Mouse (Mus musculus) liver (tissue): ENCODE results near the gene Hmcn1.
A peak's percentile ranks its signal among the peaks of the same experiment; 100 is the strongest.

Experiments
- DNase-seq: peaks from one replicate; pipeline ENCODE4 v3.0.0-alpha.2; 2020; ENCODE audit warnings: mixed read lengths

Hmcn1 gene

GRCm38 (mm10) chr1:150631035-150631855 is 362.0 kb downstream of the Hmcn1 start:
- DNase-seq = no peak

DNA sequence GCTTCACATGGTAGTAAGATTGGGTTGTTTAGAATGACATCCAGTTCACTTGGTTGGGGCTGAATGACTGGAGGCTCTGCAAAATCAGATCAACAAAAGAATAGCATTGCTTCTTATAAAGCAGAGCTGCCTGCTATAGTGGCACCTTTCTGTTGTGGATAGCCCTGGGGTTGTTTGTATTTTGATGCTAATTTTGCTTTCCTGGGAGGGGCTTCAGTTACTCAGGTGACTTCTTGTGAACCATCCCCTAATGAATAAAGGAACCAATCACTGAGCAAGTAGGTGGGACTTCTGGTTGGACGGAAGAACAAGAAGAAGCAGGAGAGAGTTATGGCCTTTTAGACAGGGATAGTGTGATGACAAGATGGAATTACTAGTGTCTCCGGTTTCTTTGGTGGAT is 370.0 kb downstream of the Hmcn1 start:
- no peak for DNase-seq

DNA sequence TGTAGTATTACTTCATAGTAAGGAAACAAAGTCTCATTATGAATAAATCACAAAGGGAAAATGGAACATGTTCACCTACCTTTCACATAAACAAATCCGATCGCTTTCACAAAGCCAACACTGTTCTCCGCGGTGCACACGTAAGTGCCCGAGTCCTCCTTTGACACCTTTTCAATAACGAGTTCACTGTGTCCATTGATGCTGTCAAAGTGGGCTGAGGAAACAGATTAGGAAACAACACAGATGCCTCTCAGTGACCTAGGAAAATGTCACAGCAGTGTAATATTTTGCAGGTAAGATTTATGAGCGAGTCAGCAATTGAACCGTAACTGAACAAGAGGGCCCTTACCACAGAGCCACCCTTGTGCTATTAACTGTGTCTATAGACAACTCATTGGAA is 382.7 kb downstream of the Hmcn1 start:
- no peak for DNase-seq

- DNase-seq = no peak
These were observed 387.1 kb downstream of the Hmcn1 start for GRCm38 (mm10) chr1:150606173-150606572.

GRCm38 (mm10) chr1:150593614-150594013 is 399.6 kb downstream of the Hmcn1 start:
- no peak for DNase-seq

- DNase-seq = peak; percentile 17
These were observed 402.0 kb downstream of the Hmcn1 start for GRCm38 (mm10) chr1:150591253-150591652.

DNA sequence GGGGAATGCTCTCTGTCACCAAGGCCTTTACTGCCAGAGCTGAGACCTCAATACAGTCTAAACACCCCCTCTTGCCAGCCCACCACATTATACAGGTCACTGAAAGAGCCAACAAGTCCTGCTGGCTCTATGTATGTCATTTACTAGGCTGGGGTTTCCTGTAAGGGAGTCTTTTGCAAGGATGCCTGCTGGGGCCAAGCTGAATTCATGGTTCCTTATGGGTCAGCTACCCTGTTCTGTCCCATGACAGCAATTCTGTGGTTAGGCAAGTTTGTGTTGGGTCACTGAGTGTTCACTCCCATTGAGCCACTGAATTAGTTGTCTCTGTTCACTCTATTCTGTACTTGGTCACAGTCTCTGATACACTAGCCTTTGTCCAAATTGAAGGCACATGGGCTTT is 405.8 kb downstream of the Hmcn1 start:
- no peak for DNase-seq

DNA sequence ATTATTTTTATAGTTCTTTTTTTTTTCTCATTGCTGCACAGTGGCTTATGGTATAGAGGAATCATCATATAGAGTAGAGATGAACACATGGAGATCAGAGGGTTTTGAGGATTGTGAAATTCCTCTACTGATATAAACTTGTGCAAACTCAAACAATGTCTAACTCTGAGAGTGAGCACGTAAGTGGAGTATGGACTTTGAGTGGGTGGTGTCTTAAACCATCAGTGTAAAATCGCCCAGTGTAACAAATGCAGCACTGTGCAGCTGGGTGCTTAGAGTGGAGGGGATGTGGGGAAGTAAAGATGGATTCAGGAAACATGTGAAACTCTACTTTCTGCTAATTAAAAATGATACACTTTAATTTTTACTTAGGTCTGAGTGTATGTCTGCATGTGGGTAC is 408.8 kb downstream of the Hmcn1 start:
- DNase-seq = no peak

DNA sequence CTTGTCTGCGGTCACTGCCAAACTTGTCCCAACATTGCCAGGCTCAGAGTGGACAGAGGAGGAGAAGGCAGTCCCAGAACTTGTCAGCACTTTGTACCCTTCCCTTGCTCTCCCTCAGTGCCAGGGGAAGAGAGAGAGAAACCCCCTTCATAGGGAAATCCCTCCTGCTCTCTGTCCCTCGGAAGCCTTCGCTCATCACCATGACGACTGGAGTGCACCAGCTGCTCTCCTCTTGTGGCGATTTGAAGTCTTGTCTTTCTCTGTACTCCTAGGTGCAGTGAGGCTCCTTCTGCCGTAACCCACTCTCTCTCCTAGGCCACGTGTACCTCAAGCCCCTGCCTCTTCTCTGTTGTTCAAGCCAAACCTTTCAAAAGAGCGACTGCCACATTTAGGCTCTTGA is 409.5 kb downstream of the Hmcn1 start:
- DNase-seq = no peak

- no peak for DNase-seq
These were observed 412.7 kb downstream of the Hmcn1 start for GRCm38 (mm10) chr1:150580561-150580960.

DNA sequence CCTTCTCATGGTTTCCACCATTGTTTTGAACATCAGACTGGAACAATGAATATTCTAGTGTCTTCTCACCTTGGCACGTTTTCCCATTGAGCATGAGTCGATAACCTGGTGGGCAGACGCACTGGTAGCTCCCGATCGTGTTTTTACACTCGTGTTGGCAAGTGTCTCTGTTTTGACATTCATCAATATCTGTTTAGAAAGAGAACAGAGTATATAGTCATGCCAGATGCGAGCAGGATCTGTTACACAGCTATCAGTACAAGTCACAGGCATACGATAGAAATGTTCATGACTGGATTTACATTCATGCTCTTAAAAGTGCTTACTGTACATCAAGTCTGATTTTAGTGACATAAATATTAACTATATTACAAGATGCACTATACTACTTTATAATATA is 419.8 kb downstream of the Hmcn1 start:
- no peak for DNase-seq

DNA sequence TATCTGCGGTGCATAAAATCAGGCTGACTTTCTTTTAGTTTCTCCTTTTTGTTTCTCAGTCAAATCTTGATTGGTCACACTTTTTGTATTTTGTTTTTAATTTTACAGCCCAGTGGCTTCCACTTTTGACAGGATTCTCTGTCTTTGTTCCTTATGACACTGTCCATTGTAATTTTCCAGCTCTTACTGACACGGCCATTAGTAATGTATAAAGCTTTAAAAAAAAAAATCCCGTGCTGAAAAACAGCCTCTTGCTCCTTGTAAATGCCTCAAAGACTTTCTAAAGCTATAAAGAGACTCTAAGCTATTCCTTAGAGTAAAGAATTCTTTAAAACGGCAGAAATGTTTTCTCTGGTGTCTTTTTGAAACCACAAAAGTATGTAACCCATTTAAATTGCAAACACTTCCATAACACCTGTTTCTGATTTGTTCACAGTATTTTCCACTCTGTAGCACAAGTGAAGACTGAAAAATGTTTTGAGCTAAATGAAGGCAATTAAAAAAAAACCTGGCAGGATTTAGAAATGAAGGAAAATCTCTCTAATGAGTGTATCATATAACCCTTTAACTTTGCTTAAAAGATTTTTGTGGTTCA is 422.6 kb downstream of the Hmcn1 start:
- DNase-seq = no peak

DNA sequence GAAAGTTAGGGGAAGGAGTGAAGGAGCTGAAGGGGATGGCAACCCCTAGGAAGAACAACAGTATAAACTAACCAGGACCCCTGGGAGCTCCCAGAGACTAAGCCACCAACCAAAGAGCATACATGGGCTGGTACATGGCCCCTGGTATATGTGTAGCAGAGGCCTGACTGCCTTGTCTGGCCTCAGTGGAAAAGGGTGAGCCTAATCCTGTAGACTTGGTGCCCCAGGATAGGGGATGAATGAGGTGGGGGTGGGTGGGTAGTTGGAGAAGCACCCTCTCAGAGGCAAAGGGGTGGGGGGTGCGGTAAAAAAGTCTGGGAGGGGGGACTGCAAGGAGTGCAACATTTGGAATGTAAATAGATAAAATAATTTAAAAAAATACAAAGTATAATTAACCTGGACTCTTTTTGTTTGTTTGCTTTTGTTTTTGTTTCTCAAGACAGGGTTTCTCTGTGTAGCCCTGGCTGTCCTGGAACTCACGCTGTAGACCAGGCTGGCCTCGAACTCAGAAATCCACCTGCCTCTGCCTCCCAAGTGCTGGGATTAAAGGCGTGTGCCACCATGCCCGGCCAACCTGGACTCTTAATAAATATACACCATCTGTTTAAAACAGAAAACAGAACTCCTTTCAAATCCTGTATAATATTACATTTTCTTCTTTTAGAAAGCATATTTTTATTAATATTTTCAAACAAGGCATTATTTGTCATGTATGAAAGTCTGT is 423.3 kb downstream of the Hmcn1 start:
- no peak for DNase-seq

GRCm38 (mm10) chr1:150566287-150566686 is 426.9 kb downstream of the Hmcn1 start:
- DNase-seq = no peak

DNA sequence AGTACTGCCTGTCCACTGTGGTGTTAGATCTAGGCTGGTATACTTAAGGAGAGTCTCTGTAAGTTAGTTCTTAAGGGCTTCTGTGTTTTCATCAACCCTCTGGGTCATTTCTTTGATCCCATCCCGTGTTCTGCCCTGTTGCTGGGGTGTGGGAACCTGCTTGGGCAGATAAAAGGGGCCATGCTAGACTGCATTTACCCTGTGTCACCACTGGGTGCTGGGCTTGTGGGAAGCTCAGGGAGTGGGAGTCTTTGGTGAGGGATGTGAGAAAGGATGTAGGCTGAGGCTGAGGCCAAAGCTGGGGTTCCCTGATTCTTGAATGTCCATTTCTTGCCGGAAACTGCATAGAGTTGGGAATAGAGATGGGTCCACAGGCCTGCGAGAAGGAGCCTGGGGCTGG is 436.6 kb downstream of the Hmcn1 start:
- DNase-seq = no peak

- DNase-seq = no peak
These were observed 441.8 kb downstream of the Hmcn1 start for GRCm38 (mm10) chr1:150551390-150551789.

DNA sequence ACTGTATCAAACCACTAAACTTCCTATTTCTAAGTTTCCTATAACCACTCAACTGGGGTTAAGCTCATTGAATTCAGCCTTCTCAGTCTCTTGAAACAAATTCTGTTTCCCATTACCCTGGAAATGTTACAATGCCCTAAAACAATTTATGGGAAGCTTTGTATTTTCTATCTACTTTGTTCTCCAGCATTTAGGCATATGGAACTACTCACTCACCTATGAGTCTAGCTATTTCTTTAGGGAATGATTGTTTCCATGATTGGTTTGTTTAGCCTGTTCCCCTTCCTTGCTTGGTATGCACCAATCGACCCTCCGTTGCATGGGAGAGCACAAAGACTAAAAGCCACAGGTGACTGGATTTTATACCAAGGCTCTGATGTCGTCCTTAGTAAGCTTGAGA is 446.8 kb downstream of the Hmcn1 start:
- DNase-seq = no peak

- peak; percentile 35 for DNase-seq
These were observed 453.0 kb downstream of the Hmcn1 start for GRCm38 (mm10) chr1:150540267-150540666.

- DNase-seq = no peak
These were observed 455.7 kb downstream of the Hmcn1 start for GRCm38 (mm10) chr1:150537410-150538128.

- DNase-seq = no peak
These were observed 457.3 kb downstream of the Hmcn1 start for GRCm38 (mm10) chr1:150535770-150536534.

DNA sequence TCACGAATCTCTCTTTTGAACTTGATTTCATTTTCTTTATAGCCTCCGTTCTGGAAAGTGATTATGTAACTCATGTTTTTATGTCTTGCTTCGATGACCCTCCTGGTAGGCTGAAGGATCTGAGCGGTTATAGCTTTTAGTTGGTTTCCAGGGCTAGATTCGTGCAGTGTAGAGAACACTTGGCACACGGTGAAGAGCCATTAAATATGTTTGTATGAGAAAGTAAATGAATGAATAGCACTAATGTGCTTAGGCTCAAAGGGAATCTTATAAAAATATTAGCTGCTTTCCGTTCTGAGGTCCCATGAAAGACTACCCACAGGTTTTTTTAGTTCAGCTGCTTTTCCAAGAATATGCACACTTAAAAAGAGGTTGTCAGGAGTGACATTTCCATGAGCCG is 458.6 kb downstream of the Hmcn1 start:
- DNase-seq = no peak

- DNase-seq = no peak
These were observed 480.2 kb downstream of the Hmcn1 start for GRCm38 (mm10) chr1:150513041-150513440.
